Comparison of ENCODE assay signal across 22 mouse cellular contexts in the genomic region with DNA sequence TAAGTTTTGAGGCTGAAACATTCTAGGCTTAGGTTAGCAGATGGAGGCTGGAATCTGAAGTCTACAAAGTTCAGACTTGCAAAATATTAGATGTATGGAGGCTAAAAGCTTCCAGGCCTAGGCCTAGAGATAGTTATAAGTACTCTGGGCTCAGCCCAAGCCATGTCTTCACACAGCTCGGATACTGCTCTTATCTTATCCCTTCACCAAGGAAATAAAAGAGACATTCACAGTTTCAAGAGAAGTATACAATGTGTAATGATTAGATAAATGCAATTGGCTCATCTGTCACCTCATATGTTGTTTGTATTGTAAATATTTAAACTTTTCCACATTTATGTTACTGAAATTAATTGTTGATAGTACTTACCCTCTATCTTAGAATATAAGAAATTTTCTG.
"Had no signal": no experiment of that assay in that cellular context is flagged by ENCODE, and none has a peak within 500 bp of the region (broad histone marks: within the 10 kb centered on the region; RNA-seq: fewer than 3 reads in every experiment).

No protein-coding gene starts in this region.

- H3K27ac ChIP-seq: heart, embryonic 10.5 days; hindbrain, embryonic 10.5 days; hindbrain, embryonic 12.5 days; hindbrain, embryonic 15.5 days; hindbrain, postnatal 0 days; kidney, embryonic 15.5 days; kidney, postnatal 0 days; limb, embryonic 10.5 days; limb, embryonic 12.5 days had no signal

- H3K9me3 ChIP-seq: heart, embryonic 10.5 days; heart, embryonic 12.5 days; hindbrain, embryonic 10.5 days; hindbrain, embryonic 12.5 days; hindbrain, embryonic 15.5 days; kidney, embryonic 15.5 days; limb, embryonic 10.5 days; limb, embryonic 12.5 days had no signal

- DNase-seq: gastrocnemius, postnatal 25 days; heart, adult 18-20 months; heart, postnatal 10 days; heart, postnatal 4 days; kidney, adult 11 months; kidney, adult 2 months; kidney, adult 9 months; kidney, postnatal 14 days; kidney, postnatal 36 days; layer of hippocampus, adult 9-11 months; layer of hippocampus, postnatal 36 days had no signal

- H3K4me2 ChIP-seq: heart, embryonic 12.5 days; hindbrain, embryonic 12.5 days; hindbrain, embryonic 15.5 days; kidney, embryonic 15.5 days; limb, embryonic 12.5 days had no signal

- H3K27me3 ChIP-seq: heart, embryonic 12.5 days; hindbrain, embryonic 12.5 days; hindbrain, embryonic 15.5 days; kidney, embryonic 15.5 days; limb, embryonic 12.5 days had no signal

- H3K4me3 ChIP-seq: heart, embryonic 10.5 days; heart, embryonic 12.5 days; hindbrain, embryonic 10.5 days; hindbrain, embryonic 12.5 days; hindbrain, embryonic 15.5 days; kidney, embryonic 15.5 days; limb, embryonic 10.5 days; limb, embryonic 12.5 days had no signal

- H3K9ac ChIP-seq: heart, embryonic 12.5 days; hindbrain, embryonic 12.5 days; hindbrain, embryonic 15.5 days; kidney, embryonic 15.5 days; limb, embryonic 12.5 days had no signal

- ATAC-seq: hindbrain, postnatal 0 days; intestine, embryonic 16.5 days had no signal

- H3K36me3 ChIP-seq: heart, embryonic 10.5 days; heart, embryonic 12.5 days; hindbrain, embryonic 10.5 days; hindbrain, embryonic 12.5 days; hindbrain, embryonic 15.5 days; kidney, embryonic 15.5 days; limb, embryonic 10.5 days; limb, embryonic 12.5 days had no signal

- H3K4me1 ChIP-seq: heart, embryonic 10.5 days; heart, embryonic 12.5 days; hindbrain, embryonic 10.5 days; hindbrain, embryonic 12.5 days; hindbrain, embryonic 15.5 days; kidney, embryonic 15.5 days; limb, embryonic 10.5 days; limb, embryonic 12.5 days had no signal
